Mouse (Mus musculus): ENCODE results near the gene Rimklb.

Gene Rimklb

GRCm38 (mm10) chr6:122416347-122416746 is 82.2 kb downstream of the Rimklb start:
- DNase-seq = no peak

- DNase-seq = no peak
Observed at GRCm38 (mm10) chr6:122411281-122411680, 87.3 kb downstream of the Rimklb start.

- DNase-seq = no peak
Observed at GRCm38 (mm10) chr6:122402240-122402639, 96.3 kb downstream of the Rimklb start.

GRCm38 (mm10) chr6:122400263-122400662 is 98.3 kb downstream of the Rimklb start:
- no peak for DNase-seq
